Mouse (Mus musculus) neural tube, embryonic 11.5 days (tissue): Measurements from ENCODE around the gene Lipt2. TPM values are rescaled to one million over a fixed set of nuclear protein-coding genes. Genes with fewer than 3 reads are reported as not detected.

Experiments
- ATAC-seq: fragments of 200-750 bp; cut with Nextera tagmentation; 2 replicates; pipeline ENCODE4 v1.8.0; 2017; ENCODE audit warnings: moderate number of reproducible peaks, mild to moderate bottlenecking, moderate TSS enrichment, moderate library complexity; ENCODE audit not compliant: insufficient read depth, low FRiP score, low TSS enrichment
- DNase-seq: peaks from one replicate; pipeline ENCODE4 v3.0.0-alpha.2; 2015; ENCODE audit warnings: low spot score
- H3K27ac ChIP-seq: fragments of 300-500 bp; sonication (generic); 2 replicates; pipeline ENCODE4 v1.5.1; 2014; ENCODE audit warnings: low read depth, mild to moderate bottlenecking, low read length
- H3K27me3 ChIP-seq: fragments of 300-500 bp; sonication (generic); 2 replicates; pipeline ENCODE4 v1.6.1; 2014; ENCODE audit warnings: mild to moderate bottlenecking, low read length, mixed read lengths; ENCODE audit not compliant: control insufficient read depth, insufficient read depth
- H3K36me3 ChIP-seq: fragments of 300-500 bp; sonication (generic); 2 replicates; pipeline ENCODE4 v1.6.1; 2014; ENCODE audit warnings: mild to moderate bottlenecking, low read length, moderate library complexity, mixed read lengths; ENCODE audit not compliant: control insufficient read depth, insufficient read depth
- H3K4me1 ChIP-seq: fragments of 300-500 bp; sonication (generic); 2 replicates; pipeline ENCODE4 v1.6.1; 2014; ENCODE audit warnings: low read length, mixed read lengths; ENCODE audit not compliant: control insufficient read depth, insufficient read depth
- H3K4me2 ChIP-seq: fragments of 300-500 bp; sonication (generic); 2 replicates; pipeline ENCODE4 v1.6.1; 2014; ENCODE audit warnings: low read depth, mild to moderate bottlenecking, moderate library complexity
- H3K4me3 ChIP-seq: fragments of 300-500 bp; sonication (generic); 2 replicates; pipeline ENCODE4 v1.5.1; 2014; ENCODE audit warnings: low read depth, low read length
- H3K9ac ChIP-seq: fragments of 300-500 bp; sonication (generic); 2 replicates; pipeline ENCODE4 v1.6.1; 2014; ENCODE audit warnings: mild to moderate bottlenecking, low read length
- H3K9me3 ChIP-seq: fragments of 300-500 bp; sonication (generic); 2 replicates; pipeline ENCODE4 v1.6.1; 2016; ENCODE audit warnings: low read length; ENCODE audit not compliant: control insufficient read depth
- WGBS: fragments of 180-500 bp; shearing (Covaris S2); extraction: QIAGEN DNeasy Blood & Tissue Kit; methylation state at CpG from one replicate; pipeline ENCODE4 v1.1.7; 2014; 5-methylcytosine and 5-hydroxymethylcytosine counted together
- polyA plus RNA-seq: library from polyadenylated mRNA; unstranded; fragments of >200 nt; fragmentation: Nextera tagmentation; extraction: Ambion mirVana; gene quantifications from 2 replicates; pipeline ENCODE4 v1.2.1, GENCODE M21; 2014

Lipt2 gene
- polyA plus RNA-seq, result 22.9 and 24.2 TPM in 2 replicates

DNA sequence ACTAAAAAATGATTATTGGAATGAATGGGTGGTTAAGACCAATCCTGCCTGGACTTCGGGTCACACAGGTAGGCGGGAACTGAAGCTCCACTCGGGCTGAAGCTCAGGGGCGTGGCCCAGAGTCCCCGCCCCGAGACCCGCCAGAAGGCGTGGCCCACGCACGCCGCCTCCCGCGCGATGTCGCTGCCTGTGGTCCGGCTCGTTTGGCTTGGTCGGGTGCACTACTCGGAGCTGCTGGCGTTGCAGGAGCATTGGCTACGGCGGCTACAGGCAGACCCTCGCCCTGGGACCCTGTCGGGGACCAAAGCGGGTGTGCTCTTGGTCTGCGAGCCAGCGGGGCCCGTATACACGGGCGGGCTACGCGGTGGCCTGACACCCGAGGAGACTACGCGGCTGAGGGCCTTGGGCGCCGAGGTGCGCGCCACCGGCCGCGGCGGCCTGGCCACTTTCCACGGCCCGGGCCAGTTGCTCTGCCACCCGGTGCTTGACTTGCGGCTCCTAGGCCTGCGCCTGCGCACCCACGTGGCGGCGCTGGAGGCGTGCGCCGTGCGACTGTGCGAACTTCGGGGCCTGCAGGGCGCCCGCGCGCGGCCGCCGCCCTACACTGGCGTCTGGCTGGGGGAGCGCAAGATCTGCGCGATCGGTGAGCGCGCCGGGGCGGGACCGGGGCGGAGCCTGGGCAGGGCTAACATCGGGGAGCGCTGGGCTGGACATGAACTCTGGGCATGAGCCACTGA is at the start of gene Lipt2:
TSS of gene Lipt2 (plus strand) at position 173 of the 737 bp plus-strand sequence.
- Histone ChIP-seq H3K9ac (peak within 1 kb of the TSS; percentile 88), H3K27me3 (no peaks in the 10 kb centered on the region), H3K4me2 (peak within 1 kb of the TSS; percentile 93), H3K9me3 (no peaks in the 10 kb centered on the region), H3K27ac (peak within 1 kb of the TSS; percentile 94), H3K4me1 (no peaks in the 10 kb centered on the region), H3K4me3 (peak within 1 kb of the TSS; percentile 76), H3K36me3 (no peaks in the 10 kb centered on the region)
- peak; percentile 93 for DNase-seq
- under 1% methylated on average over 76 of the region's 78 CpGs for WGBS
- peak; percentile 96 for ATAC-seq

DNA sequence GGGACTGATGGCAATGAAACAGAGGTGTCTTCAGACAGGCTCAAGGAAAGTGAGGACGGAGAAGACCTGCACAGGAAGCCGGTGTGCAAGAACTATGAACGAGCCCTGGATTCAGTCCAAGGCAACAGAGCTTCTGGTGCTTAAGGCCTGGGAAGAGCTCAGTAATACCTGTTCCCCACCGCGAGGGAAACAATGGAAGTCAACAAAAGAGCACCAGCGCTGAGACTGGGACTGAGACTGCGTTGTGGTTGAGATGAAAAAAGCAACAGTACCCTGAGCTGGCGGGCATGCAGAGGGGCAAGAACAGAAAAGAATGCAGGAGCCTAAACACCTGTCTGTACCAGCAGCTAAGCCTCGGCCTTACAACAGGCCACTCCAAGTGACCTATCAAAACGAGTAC is 47.6 kb upstream of the Lipt2 start:
- H3K27ac ChIP-seq, result no peak overlapping the region
- H3K9ac ChIP-seq, result no peak overlapping the region

DNA sequence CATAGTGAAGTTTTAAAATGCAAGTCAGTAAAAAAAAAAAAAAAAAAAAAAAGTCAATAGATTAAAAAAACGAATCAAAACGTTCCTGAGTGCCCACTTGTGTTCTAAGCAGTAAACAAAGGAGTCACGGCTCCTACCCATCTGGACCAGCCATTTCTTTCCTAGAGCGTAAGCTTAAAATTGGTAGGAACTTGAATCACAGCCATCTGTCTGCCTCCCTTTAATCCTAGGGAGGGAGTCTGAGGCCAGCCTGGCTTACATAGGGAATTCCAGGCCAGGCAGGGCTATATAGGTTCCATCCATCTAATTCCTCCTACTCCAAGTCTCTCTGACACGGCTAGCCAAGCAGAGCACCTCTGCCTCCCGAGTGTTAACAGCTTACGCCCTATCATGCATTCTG is 45.3 kb upstream of the Lipt2 start:
- Histone ChIP-seq H3K9ac (no peak overlapping the region), H3K27ac (no peak overlapping the region), H3K4me2 (no peak overlapping the region), H3K27me3 (no peaks in the 10 kb centered on the region), H3K36me3 (peaks cover 5% of the 10 kb centered on the region; the same call in 1 of the 2 replicates), H3K9me3 (no peaks in the 10 kb centered on the region), H3K4me1 (0 out of 2 replicates have a peak, but pooled peaks cover 3% of the 10 kb centered on the region), H3K4me3 (no peak overlapping the region)
- DNase-seq, result no peak
- ATAC-seq, result no peak
- 86% methylated on average over 7 of the region's 7 CpGs for WGBS

More for the DNA sequence above, 47.6 kb upstream of the Lipt2 start:
- Histone ChIP-seq H3K4me3 (no peak overlapping the region), H3K27me3 (no peaks in the 10 kb centered on the region), H3K4me2 (no peak overlapping the region), H3K4me1 (no peaks in the 10 kb centered on the region), H3K36me3 (no peaks in the 10 kb centered on the region), H3K9me3 (no peaks in the 10 kb centered on the region)
- no peak for ATAC-seq
- no peak for DNase-seq
- WGBS, result 84% methylated on average over 10 of the region's 10 CpGs

DNA sequence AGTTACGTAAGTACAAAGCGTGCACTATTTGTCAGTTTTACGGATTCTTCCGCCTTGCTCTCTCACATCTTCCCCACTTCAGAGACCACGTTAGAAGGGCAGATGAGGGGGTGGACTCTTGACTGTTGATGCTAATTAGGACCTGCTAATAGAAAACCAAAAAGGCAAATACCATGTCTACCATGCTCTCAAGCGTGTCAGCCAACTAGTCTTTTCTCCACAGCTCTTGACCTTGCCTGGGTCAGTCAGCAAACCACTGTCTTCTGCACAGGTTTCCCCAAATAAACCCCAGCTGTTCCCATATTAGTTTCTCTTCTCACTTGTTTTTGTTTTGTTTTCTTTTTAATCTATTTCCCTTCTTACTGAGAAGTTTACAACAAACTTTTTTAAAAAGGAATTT is 44.8 kb upstream of the Lipt2 start:
- 97% methylated on average over 6 of the region's 6 CpGs for WGBS
- Histone ChIP-seq H3K4me1 (0 out of 2 replicates have a peak, but pooled peaks cover 3% of the 10 kb centered on the region), H3K36me3 (peaks cover 5% of the 10 kb centered on the region; the same call in 1 of the 2 replicates), H3K27me3 (no peaks in the 10 kb centered on the region), H3K4me3 (no peak overlapping the region), H3K4me2 (no peak overlapping the region), H3K9me3 (no peaks in the 10 kb centered on the region), H3K27ac (no peak overlapping the region), H3K9ac (no peak overlapping the region)
- DNase-seq, result no peak
- ATAC-seq, result no peak

DNA sequence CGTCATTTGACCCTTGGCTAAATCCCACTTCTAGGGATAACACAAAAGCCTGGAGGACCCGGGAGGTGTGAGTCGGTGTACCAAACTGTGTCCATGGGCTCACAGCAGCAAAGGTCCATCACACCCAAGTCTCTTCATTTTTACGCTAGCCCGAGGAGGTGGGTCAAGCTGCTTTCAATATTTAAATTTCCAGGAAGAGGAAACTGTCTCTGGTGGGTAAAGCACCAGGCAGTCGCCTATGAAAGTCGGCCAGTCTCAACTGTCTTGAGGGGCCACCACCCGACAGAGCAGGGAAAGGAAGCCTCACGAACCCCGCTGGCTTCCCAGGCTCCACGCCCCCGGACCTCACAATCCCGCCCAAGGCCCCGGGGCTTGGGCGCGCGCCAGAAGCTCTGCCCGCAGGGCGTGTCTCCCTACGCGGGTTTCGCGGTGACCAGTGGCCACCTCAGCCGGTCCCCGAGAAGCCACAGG is 38.3 kb upstream of the Lipt2 start:
- Histone ChIP-seq H3K27ac (peak overlapping the region; percentile 80), H3K9me3 (no peaks in the 10 kb centered on the region), H3K9ac (peak overlapping the region; percentile 85), H3K4me2 (peak overlapping the region; percentile 76), H3K36me3 (peaks cover 5% of the 10 kb centered on the region; the same call in 1 of the 2 replicates), H3K4me1 (peaks cover 5% of the 10 kb centered on the region; the same call in 1 of the 2 replicates), H3K4me3 (peak overlapping the region; percentile 94), H3K27me3 (no peaks in the 10 kb centered on the region)
- WGBS, result 0% methylated on average over 24 of the region's 25 CpGs
- peak; percentile 78 for ATAC-seq
- peak; percentile 40 for DNase-seq

DNA sequence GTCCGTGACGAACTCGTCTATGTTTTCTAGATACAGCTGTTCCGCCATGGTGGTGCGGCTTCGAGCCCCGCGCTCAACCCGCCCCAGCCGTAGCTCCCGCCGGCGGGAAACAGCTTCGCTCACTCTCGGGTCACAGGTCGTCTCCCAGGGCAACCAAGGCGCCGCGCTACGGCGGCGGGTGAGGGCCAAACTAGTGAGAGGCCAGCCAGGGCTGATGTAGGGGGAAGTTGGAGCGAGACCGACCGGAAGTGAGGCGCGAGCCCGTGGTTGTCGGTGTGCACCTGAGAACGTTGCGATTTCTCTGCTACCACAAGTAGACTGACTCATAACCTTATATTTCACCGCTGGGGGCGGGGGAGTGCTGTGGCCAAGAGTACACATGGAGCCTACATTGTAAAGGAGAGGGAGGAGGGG is 37.7 kb upstream of the Lipt2 start, which contains the start of gene Pold3:
TSS of gene Pold3 (minus strand) at position 190 of the 414 bp plus-strand sequence.
- peak; percentile 99 for DNase-seq
- Histone ChIP-seq H3K9ac (peak within 1 kb of the TSS; percentile 85), H3K4me2 (peak within 1 kb of the TSS; percentile 76), H3K4me1 (peaks cover 5% of the 10 kb centered on the region; the same call in 1 of the 2 replicates), H3K36me3 (peaks cover 5% of the 10 kb centered on the region; the same call in 1 of the 2 replicates), H3K9me3 (no peaks in the 10 kb centered on the region), H3K27me3 (no peaks in the 10 kb centered on the region), H3K27ac (peak within 1 kb of the TSS; percentile 80), H3K4me3 (peak within 1 kb of the TSS; percentile 94)
- WGBS, result under 1% methylated on average over 32 of the region's 33 CpGs
- peak; percentile 95 for ATAC-seq

DNA sequence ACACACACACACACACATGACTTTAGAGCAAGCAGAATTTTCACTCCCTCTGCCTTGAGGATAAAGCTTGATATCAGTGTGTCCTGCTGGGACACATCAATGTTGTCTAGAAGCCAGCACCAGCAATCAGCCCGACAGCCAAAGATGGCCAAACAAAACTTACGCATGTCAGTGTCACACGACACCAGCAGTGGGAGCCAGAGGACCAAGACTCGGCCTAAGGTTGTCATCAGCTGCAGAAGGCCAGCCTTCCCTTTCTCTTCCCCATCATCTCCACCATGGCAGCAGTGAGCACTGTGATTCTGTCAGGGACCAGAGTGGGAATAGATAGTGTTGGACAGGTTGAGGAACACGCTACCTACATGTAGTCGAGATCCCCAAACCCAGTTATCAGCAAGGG is 35.6 kb upstream of the Lipt2 start:
- 69% methylated on average over 6 of the region's 6 CpGs for WGBS
- Histone ChIP-seq H3K4me2 (no peak overlapping the region), H3K27ac (no peak overlapping the region), H3K9ac (no peak overlapping the region), H3K4me1 (peaks cover 5% of the 10 kb centered on the region; the same call in 1 of the 2 replicates), H3K36me3 (peaks cover 2% of the 10 kb centered on the region; the same call in 1 of the 2 replicates), H3K9me3 (no peaks in the 10 kb centered on the region), H3K27me3 (no peaks in the 10 kb centered on the region), H3K4me3 (no peak overlapping the region)
- peak; percentile 39 for DNase-seq
- no peak for ATAC-seq

DNA sequence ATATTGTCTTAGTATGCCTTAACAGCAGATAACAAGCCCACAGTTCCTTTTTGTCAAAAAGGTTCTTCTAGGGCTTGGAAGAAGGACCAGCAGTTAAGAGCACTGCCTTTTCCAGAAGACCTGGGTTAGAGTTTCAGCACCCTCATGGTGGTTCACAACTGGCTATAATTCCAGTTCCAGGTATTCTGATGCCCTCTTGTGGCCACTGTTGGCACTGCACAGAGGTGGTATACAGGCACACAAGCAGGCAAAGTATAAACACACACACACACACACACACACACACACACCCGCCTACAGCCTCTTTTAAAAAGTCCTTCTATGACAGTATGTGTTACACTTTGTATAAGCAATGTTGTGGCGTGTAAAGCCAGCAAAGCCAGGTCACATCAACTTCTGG is 34.9 kb upstream of the Lipt2 start:
- Histone ChIP-seq H3K4me2 (no peak overlapping the region), H3K9ac (no peak overlapping the region), H3K27me3 (no peaks in the 10 kb centered on the region), H3K27ac (no peak overlapping the region), H3K4me1 (peaks cover 2% of the 10 kb centered on the region; the same call in 1 of the 2 replicates), H3K4me3 (no peak overlapping the region), H3K36me3 (no peaks in the 10 kb centered on the region), H3K9me3 (no peaks in the 10 kb centered on the region)
- 88% methylated on average over 2 of the region's 2 CpGs for WGBS
- DNase-seq (peak; percentile 38), ATAC-seq (no peak)
